Mouse (Mus musculus) lung, adult 2 months (tissue): Measurements from ENCODE around the gene Olfr346. TPM values are rescaled to one million over a fixed set of nuclear protein-coding genes. Genes with fewer than 3 reads are reported as not detected.

Experiments used
- DNase-seq: peaks from one replicate; pipeline ENCODE4 v3.0.0; 2022
- H3K4me1 ChIP-seq: fragments of 200-500 bp; 2 replicates; pipeline ENCODE4 v1.6.1; 2011; ENCODE audit warnings: low read length; ENCODE audit not compliant: control insufficient read depth, insufficient read depth
- H3K4me3 ChIP-seq: fragments of 200-500 bp; replicated peaks from 2 replicates; pipeline ENCODE3; 2011; ENCODE audit warnings: low read depth, mild to moderate bottlenecking, control low read depth, low read length; ENCODE audit errors: extremely low read depth
- CTCF ChIP-seq: fragments of 200-500 bp; IDR thresholded peaks from 2 replicates; pipeline ENCODE4 v1.5.1; 2011; ENCODE audit warnings: mild to moderate bottlenecking, low read length, control low read depth; ENCODE audit not compliant: insufficient read depth
- POLR2A ChIP-seq: fragments of 200-500 bp; IDR thresholded peaks from 2 replicates; pipeline ENCODE4 v1.6.1; 2011; ENCODE audit warnings: low read depth, mild to moderate bottlenecking, control low read depth, low read length, borderline replicate concordance; ENCODE audit errors: extremely low read depth
- WGBS: fragments of 180-500 bp; shearing (Covaris S2); methylation state at CpG from one replicate; pipeline ENCODE4 v1.1.7; 2018; 5-methylcytosine and 5-hydroxymethylcytosine counted together
- polyA plus RNA-seq: library from polyadenylated mRNA; depleted of rRNA; stranded (reverse); fragments of >200 nt; gene quantifications from 2 replicates; pipeline ENCODE4 v1.2.3, GENCODE M21; 2012; rRNA removed

Gene Olfr346
- not detected in 2 replicates for polyA plus RNA-seq

DNA sequence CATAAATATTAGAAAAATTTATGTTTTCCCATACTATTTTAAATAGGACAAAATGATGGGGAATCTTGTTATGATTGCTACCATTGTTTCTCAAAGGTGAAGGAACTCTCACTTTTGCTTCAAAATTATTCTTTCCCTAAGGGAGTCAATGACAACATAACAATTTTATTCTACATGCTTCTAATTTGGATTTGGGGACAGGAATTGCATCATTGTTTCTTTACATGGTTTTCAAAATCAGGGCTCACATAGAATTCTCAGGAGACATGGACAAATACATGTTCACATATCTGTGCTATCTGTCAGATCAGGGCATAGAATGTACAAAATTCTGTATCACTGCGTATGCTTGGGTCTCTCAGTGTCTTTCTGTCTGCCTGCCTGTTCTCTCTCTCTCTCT lies at the start of gene Olfr346:
Gene Olfr346 (plus strand): TSS at position 301 of the 400 bp plus-strand sequence.
- DNase-seq = no peak
- no peaks in the 10 kb centered on the region for H3K4me1 ChIP-seq
- 84% methylated on average over 1 of the region's 1 CpGs for WGBS
- TF ChIP-seq CTCF (no peak), POLR2A (no peak)
- H3K4me3 ChIP-seq = no peak within 1 kb of the TSS

DNA sequence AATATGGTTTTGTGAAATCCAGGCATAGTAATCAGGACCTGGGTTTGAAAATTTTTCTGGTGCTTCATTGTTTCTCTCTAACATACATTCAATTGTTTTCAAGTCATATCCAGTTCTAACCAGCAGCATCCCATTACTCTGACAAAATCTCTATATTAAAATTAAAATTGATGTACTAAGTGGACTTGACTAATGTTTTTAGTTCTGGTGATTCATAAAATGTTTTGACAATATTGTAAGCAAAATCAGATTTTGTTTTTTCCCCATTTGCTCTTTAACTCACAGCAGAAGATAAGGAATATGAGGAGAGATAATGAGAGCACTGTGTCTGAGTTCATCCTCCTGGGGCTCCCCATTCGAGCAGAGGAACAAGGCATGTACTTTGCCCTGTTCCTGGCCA lies 45.8 kb upstream of the Olfr346 start, which contains the start of gene Olfr345:
Gene Olfr345 (plus strand): TSS at position 301 of the 400 bp plus-strand sequence.
- WGBS = 50% methylated on average over 1 of the region's 1 CpGs
- Histone ChIP-seq H3K4me3 (no peak within 1 kb of the TSS), H3K4me1 (no peaks in the 10 kb centered on the region)
- TF ChIP-seq POLR2A = no peak
- TF ChIP-seq CTCF = no peak
- no peak for DNase-seq

DNA sequence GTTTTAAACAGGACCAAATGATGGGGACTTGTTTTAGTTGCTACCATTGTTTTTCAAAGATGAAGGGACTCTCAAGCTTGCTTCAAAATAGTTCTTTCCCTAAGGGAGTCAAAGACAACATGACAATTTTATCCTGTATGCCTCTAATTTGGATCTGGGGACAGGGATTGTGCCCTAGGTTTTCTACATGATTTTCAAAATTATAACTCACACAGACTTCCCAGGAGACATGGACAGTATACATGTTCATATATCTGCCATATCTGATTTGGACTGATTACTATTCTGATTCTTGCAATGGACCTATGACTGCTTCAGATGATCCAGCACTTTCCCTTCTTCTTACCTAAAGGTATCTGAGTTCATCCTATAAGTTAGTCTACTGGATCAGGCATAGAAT lies 46.0 kb downstream of the Olfr346 start, which contains the start of gene Olfr347:
Gene Olfr347 (plus strand): TSS at position 301 of the 400 bp plus-strand sequence.
- TF ChIP-seq POLR2A (no peak), CTCF (no peak)
- DNase-seq = no peak
- no peaks in the 10 kb centered on the region for H3K4me1 ChIP-seq
- no peak within 1 kb of the TSS for H3K4me3 ChIP-seq

DNA sequence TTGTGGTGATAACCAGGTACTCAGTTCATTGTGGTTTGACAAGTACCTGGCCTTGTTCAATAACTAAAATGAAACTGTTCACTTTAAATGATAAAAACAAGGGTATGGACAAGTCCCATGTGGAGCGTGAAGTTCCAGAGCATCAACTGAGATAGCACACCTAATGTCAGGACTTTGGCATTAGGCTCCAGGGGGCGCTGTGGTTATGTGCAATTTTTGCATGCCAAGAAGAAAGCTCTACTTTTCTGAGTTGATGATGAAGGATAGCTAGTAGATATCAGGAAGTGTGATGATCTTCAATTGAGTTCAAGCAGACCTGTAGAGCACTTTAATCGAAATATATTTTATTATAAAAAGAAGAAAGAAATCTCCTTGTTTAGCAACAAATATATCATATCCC lies 50.6 kb downstream of the Olfr346 start:
- no peak overlapping the region for H3K4me3 ChIP-seq
- WGBS = 49% methylated on average over 3 of the region's 3 CpGs
- no peak for TF ChIP-seq CTCF
- TF ChIP-seq POLR2A = no peak
- no peak for DNase-seq
- no peaks in the 10 kb centered on the region for H3K4me1 ChIP-seq

Other genes with a start within 250 kb of the Olfr346 start
- gene Olfr340, start 233.2 kb upstream of the Olfr346 start, polyA plus RNA-seq = not detected in 2 replicates
- not detected in 2 replicates for gene Olfr341, start 203.3 kb upstream of the Olfr346 start, polyA plus RNA-seq
- not detected in 2 replicates for gene Olfr342, start 160.8 kb upstream of the Olfr346 start, polyA plus RNA-seq
- gene Olfr344, start 119.1 kb upstream of the Olfr346 start, polyA plus RNA-seq = not detected in 2 replicates
- not detected in 2 replicates for gene Olfr345, start 45.7 kb upstream of the Olfr346 start, polyA plus RNA-seq
- gene Olfr347, start 46.1 kb downstream of the Olfr346 start, polyA plus RNA-seq = not detected in 2 replicates
- not detected in 2 replicates for gene Olfr348, start 98.5 kb downstream of the Olfr346 start, polyA plus RNA-seq
- gene Olfr50, start 104.8 kb downstream of the Olfr346 start, polyA plus RNA-seq = not detected in 2 replicates
- gene Olfr3, start 131.2 kb downstream of the Olfr346 start, polyA plus RNA-seq = not detected in 2 replicates
- not detected in 2 replicates for gene Olfr350, start 160.5 kb downstream of the Olfr346 start, polyA plus RNA-seq
- not detected in 2 replicates for gene Olfr351, start 176.9 kb downstream of the Olfr346 start, polyA plus RNA-seq
- not detected in 2 replicates for gene Olfr352, start 182.7 kb downstream of the Olfr346 start, polyA plus RNA-seq
- not detected in 2 replicates for gene Olfr353, start 207.1 kb downstream of the Olfr346 start, polyA plus RNA-seq
- gene Olfr354, start 219.9 kb downstream of the Olfr346 start, polyA plus RNA-seq = not detected in 2 replicates
- not detected in 2 replicates for gene Olfr355, start 243.1 kb downstream of the Olfr346 start, polyA plus RNA-seq